Mouse (Mus musculus) neural tube, embryonic 11.5 days (tissue): ENCODE results near the gene Pparg. TPM values are rescaled to one million over a fixed set of nuclear protein-coding genes. Genes with fewer than 3 reads are reported as not detected.

Experiments used
- ATAC-seq: fragments of 200-750 bp; cut with Nextera tagmentation; 2 replicates; pipeline ENCODE4 v1.8.0; 2017; ENCODE audit warnings: moderate number of reproducible peaks, mild to moderate bottlenecking, moderate TSS enrichment, moderate library complexity; ENCODE audit not compliant: insufficient read depth, low FRiP score, low TSS enrichment
- DNase-seq: peaks from one replicate; pipeline ENCODE4 v3.0.0-alpha.2; 2015; ENCODE audit warnings: low spot score
- H3K27ac ChIP-seq: fragments of 300-500 bp; sonication (generic); 2 replicates; pipeline ENCODE4 v1.5.1; 2014; ENCODE audit warnings: low read depth, mild to moderate bottlenecking, low read length
- H3K27me3 ChIP-seq: fragments of 300-500 bp; sonication (generic); 2 replicates; pipeline ENCODE4 v1.6.1; 2014; ENCODE audit warnings: mild to moderate bottlenecking, low read length, mixed read lengths; ENCODE audit not compliant: control insufficient read depth, insufficient read depth
- H3K36me3 ChIP-seq: fragments of 300-500 bp; sonication (generic); 2 replicates; pipeline ENCODE4 v1.6.1; 2014; ENCODE audit warnings: mild to moderate bottlenecking, low read length, moderate library complexity, mixed read lengths; ENCODE audit not compliant: control insufficient read depth, insufficient read depth
- H3K4me1 ChIP-seq: fragments of 300-500 bp; sonication (generic); 2 replicates; pipeline ENCODE4 v1.6.1; 2014; ENCODE audit warnings: low read length, mixed read lengths; ENCODE audit not compliant: control insufficient read depth, insufficient read depth
- H3K4me2 ChIP-seq: fragments of 300-500 bp; sonication (generic); 2 replicates; pipeline ENCODE4 v1.6.1; 2014; ENCODE audit warnings: low read depth, mild to moderate bottlenecking, moderate library complexity
- H3K4me3 ChIP-seq: fragments of 300-500 bp; sonication (generic); 2 replicates; pipeline ENCODE4 v1.5.1; 2014; ENCODE audit warnings: low read depth, low read length
- H3K9ac ChIP-seq: fragments of 300-500 bp; sonication (generic); 2 replicates; pipeline ENCODE4 v1.6.1; 2014; ENCODE audit warnings: mild to moderate bottlenecking, low read length
- H3K9me3 ChIP-seq: fragments of 300-500 bp; sonication (generic); 2 replicates; pipeline ENCODE4 v1.6.1; 2016; ENCODE audit warnings: low read length; ENCODE audit not compliant: control insufficient read depth
- WGBS: fragments of 180-500 bp; shearing (Covaris S2); extraction: QIAGEN DNeasy Blood & Tissue Kit; methylation state at CpG from one replicate; pipeline ENCODE4 v1.1.7; 2014; 5-methylcytosine and 5-hydroxymethylcytosine counted together
- polyA plus RNA-seq: library from polyadenylated mRNA; unstranded; fragments of >200 nt; fragmentation: Nextera tagmentation; extraction: Ambion mirVana; gene quantifications from 2 replicates; pipeline ENCODE4 v1.2.1, GENCODE M21; 2014

The Pparg gene
- polyA plus RNA-seq, 1 experiment from 2014 or later = 0.19 TPM

GRCm38 (mm10) chr6:115421665-115422064, 60.9 kb downstream of the Pparg start:
- Histone ChIP-seq H3K36me3 (no peaks in the 10 kb centered on the region), H3K9me3 (no peaks in the 10 kb centered on the region), H3K9ac (no peak overlapping the region), H3K27me3 (no peaks in the 10 kb centered on the region), H3K4me1 (no peaks in the 10 kb centered on the region), H3K27ac (no peak overlapping the region), H3K4me3 (no peak overlapping the region), H3K4me2 (no peak overlapping the region)
- no peak for ATAC-seq
- no peak for DNase-seq
- WGBS = 86% methylated on average over 4 of the region's 4 CpGs

DNA sequence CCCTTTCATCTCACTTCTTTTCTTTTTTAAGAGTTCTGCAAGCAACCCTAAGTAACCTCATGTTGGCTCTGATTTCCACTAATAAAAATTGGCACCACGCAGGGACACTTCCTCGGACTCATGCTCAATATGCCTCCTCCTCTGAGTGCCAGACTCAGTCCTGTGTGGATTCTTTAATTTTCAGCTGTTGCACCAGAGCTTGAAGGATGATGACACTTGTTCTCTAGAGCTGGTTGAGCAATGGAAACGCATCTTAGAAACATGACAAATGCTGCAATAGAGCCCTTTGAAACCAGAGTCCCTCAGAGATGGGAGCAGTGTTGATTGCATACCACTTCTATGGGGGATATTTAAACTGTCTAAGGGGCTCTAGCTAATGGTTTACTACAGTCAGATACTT, 63.7 kb downstream of the Pparg start:
- no peaks in the 10 kb centered on the region for H3K9me3 ChIP-seq
- ATAC-seq (no peak), DNase-seq (no peak)
- WGBS = 76% methylated on average over 3 of the region's 3 CpGs
- H3K27me3 ChIP-seq = no peaks in the 10 kb centered on the region
- no peaks in the 10 kb centered on the region for H3K36me3 ChIP-seq
- H3K9ac ChIP-seq = no peak overlapping the region
- no peaks in the 10 kb centered on the region for H3K4me1 ChIP-seq
- H3K27ac ChIP-seq = no peak overlapping the region
- no peak overlapping the region for H3K4me2 ChIP-seq
- H3K4me3 ChIP-seq = no peak overlapping the region

DNA sequence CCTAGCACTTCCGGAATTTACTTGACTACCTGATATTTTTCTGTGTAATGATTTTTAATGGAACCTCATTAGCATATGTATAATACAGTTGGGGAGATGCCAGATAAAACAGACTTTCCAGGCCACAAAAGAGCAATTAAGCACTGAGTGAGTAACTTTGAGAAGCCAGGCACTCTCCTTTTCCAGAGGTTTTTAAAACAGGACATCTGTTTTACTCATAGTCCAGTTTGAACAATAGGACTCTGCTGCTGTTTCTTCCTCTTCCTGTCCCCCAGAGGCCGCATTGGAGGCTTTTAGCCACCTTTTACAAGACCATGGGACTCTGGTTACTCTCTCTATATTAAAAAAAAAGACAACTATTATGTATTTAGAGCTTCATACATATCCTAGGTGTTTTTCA, 72.0 kb downstream of the Pparg start:
- Histone ChIP-seq H3K4me1 (no peaks in the 10 kb centered on the region), H3K9me3 (no peaks in the 10 kb centered on the region), H3K27me3 (no peaks in the 10 kb centered on the region), H3K4me3 (no peak overlapping the region), H3K27ac (no peak overlapping the region), H3K9ac (no peak overlapping the region), H3K36me3 (no peaks in the 10 kb centered on the region), H3K4me2 (no peak overlapping the region)
- 70% methylated on average over 2 of the region's 2 CpGs for WGBS
- DNase-seq (no peak), ATAC-seq (no peak)

DNA sequence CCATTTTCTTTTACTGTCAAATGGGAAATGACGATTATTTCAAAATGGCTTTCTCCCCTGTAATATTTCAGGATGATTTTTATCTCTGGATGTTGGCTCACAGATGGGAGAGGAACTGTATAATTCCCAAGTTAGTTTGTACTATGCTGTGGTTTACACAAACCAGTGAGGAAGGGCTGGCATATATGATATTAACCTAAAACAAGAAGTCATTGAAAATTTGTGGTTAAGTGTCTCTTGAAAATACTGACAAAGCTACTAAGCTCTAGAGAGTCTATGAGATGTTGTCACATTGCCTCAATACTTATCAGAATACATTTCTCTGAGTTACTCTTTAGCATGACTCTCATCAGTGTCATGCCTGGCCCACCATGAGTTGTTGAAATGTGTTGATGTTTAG, 73.3 kb downstream of the Pparg start:
- 86% methylated on average over 1 of the region's 1 CpGs for WGBS
- Histone ChIP-seq H3K9me3 (no peaks in the 10 kb centered on the region), H3K36me3 (no peaks in the 10 kb centered on the region), H3K4me3 (no peak overlapping the region), H3K4me1 (no peaks in the 10 kb centered on the region), H3K27me3 (no peaks in the 10 kb centered on the region), H3K27ac (no peak overlapping the region), H3K4me2 (no peak overlapping the region), H3K9ac (no peak overlapping the region)
- ATAC-seq (no peak), DNase-seq (no peak)

- H3K27ac ChIP-seq = no peak overlapping the region
- no peak overlapping the region for H3K4me2 ChIP-seq
- H3K4me3 ChIP-seq = no peak overlapping the region
- ATAC-seq (no peak), DNase-seq (no peak)
- no peak overlapping the region for H3K9ac ChIP-seq
- no peaks in the 10 kb centered on the region for H3K36me3 ChIP-seq
- WGBS = 66% methylated on average over 2 of the region's 2 CpGs
- H3K9me3 ChIP-seq = no peaks in the 10 kb centered on the region
- no peaks in the 10 kb centered on the region for H3K27me3 ChIP-seq
- H3K4me1 ChIP-seq = no peaks in the 10 kb centered on the region
Measured at GRCm38 (mm10) chr6:115434816-115435215, 74.1 kb downstream of the Pparg start.

DNA sequence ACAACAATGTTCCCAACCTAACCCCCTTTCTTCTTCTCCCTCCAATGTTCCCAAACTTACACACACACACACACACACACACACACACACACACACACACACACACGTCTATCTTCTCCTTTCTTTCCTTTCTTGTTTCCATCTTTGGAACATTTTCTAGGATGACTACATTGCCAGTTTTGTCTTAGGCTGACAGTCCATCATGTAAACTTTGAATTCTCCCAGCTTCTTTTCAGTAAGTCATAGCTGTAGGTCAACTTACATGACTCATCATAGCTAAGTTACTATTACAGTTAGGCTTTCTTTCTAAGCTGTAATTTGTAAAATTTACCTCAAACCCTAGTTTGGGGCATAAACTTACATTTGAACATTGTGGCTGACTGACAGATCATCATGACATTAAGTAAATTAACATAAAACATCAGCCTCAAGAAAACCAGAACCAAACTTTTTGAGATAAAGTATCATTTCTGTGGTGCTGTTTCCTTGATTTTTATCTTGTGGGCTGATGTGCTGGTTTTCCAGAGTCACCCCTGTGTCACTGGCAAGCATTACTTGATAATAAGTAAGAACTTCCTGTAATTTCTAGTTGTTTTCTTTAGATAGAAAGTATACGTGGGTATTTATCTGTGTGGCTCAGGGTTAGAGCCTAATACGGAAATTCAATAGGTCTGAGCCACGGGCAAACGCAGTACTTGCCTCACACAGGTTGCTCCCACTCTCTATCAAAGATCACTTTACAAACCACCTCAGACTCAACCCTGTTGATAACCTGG, 79.7 kb downstream of the Pparg start:
- WGBS = 84% methylated on average over 5 of the region's 5 CpGs
- DNase-seq = no peak
- Histone ChIP-seq H3K27me3 (no peaks in the 10 kb centered on the region), H3K27ac (no peak overlapping the region), H3K4me3 (no peak overlapping the region), H3K9me3 (no peaks in the 10 kb centered on the region), H3K4me2 (no peak overlapping the region), H3K9ac (no peak overlapping the region), H3K4me1 (no peaks in the 10 kb centered on the region), H3K36me3 (no peaks in the 10 kb centered on the region)
- ATAC-seq = no peak

GRCm38 (mm10) chr6:115452501-115452900, 91.8 kb downstream of the Pparg start:
- DNase-seq = no peak
- H3K9ac ChIP-seq = no peak overlapping the region
- no peak overlapping the region for H3K4me3 ChIP-seq
- ATAC-seq = no peak
- 78% methylated on average over 1 of the region's 1 CpGs for WGBS
- H3K27ac ChIP-seq = no peak overlapping the region
- H3K27me3 ChIP-seq = no peaks in the 10 kb centered on the region
- H3K4me2 ChIP-seq = no peak overlapping the region
- no peaks in the 10 kb centered on the region for H3K36me3 ChIP-seq
- no peaks in the 10 kb centered on the region for H3K4me1 ChIP-seq
- no peaks in the 10 kb centered on the region for H3K9me3 ChIP-seq

- DNase-seq = no peak
- Histone ChIP-seq H3K9ac (no peak overlapping the region), H3K27me3 (no peaks in the 10 kb centered on the region), H3K27ac (no peak overlapping the region), H3K9me3 (no peaks in the 10 kb centered on the region), H3K4me2 (no peak overlapping the region), H3K36me3 (no peaks in the 10 kb centered on the region), H3K4me3 (no peak overlapping the region), H3K4me1 (no peaks in the 10 kb centered on the region)
- ATAC-seq = no peak
- 89% methylated on average over 16 of the region's 16 CpGs for WGBS
Measured at GRCm38 (mm10) chr6:115462743-115463337, 102.1 kb downstream of the Pparg start.

DNA sequence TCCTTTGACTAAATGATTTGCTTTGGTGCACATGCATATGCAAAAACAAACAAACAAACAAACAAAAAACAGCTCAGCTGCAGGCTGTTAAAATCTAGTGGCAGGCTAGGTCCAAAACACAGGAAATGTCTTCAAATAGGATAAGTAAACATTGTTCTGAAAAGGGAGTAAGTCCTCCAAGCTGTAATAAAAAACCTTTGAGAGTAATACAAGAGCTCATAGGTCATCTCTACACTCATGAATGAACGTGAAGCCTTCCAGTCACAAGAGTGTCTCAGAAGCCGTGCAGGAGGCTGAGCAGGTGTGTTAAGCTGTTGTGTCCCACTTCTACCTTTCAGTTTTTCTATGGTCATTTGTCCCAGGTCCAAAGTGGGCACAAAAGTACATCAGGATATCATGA, 102.6 kb downstream of the Pparg start:
- H3K36me3 ChIP-seq = no peaks in the 10 kb centered on the region
- no peak overlapping the region for H3K27ac ChIP-seq
- DNase-seq = no peak
- no peak for ATAC-seq
- no peak overlapping the region for H3K4me2 ChIP-seq
- H3K9me3 ChIP-seq = no peaks in the 10 kb centered on the region
- H3K27me3 ChIP-seq = no peaks in the 10 kb centered on the region
- no peaks in the 10 kb centered on the region for H3K4me1 ChIP-seq
- no peak overlapping the region for H3K4me3 ChIP-seq
- H3K9ac ChIP-seq = no peak overlapping the region
- 83% methylated on average over 2 of the region's 2 CpGs for WGBS
